Mouse (Mus musculus): ENCODE data around the gene E130116L18Rik. TPM values are rescaled to one million over a fixed set of nuclear protein-coding genes. Genes with fewer than 3 reads are reported as not detected.
A peak's percentile ranks its signal among the peaks of the same experiment; 100 is the strongest.

Gene E130116L18Rik
- polyA plus RNA-seq (2012): not detected in 2 replicates

- Histone ChIP-seq H3K36me3 (ENCODE audit: control insufficient read depth) (no peaks in the 10 kb centered on the region), H3K4me1 (ENCODE audit: control insufficient read depth) (peaks cover 5% of the 10 kb centered on the region), H3K27me3 (ENCODE audit: control insufficient read depth) (peaks cover 32% of the 10 kb centered on the region), H3K4me3 (replicated peaks) (peak within 1 kb of the TSS; percentile 59), H3K9me3 (ENCODE audit: control insufficient read depth, low read length) (peaks cover 3% of the 10 kb centered on the region; the same call in 1 of the 2 replicates)
- TF ChIP-seq TAL1 (IDR thresholded peaks at IDR 0.05; ENCODE audit: low read length) (no peak), GATA1 (IDR thresholded peaks at IDR 0.05; ENCODE audit: low read length) (no peak)
Measured at GRCm38 (mm10) chr5:25222752-25223702, at the start of gene E130116L18Rik. E130116L18Rik (minus strand) TSS chr5:25223153.

- H3K36me3 ChIP-seq (ENCODE audit: control insufficient read depth): peaks cover 34% of the 10 kb centered on the region
- H3K4me1 ChIP-seq (ENCODE audit: control insufficient read depth): no peaks in the 10 kb centered on the region
- no peak for TF ChIP-seq TAL1 (IDR thresholded peaks at IDR 0.05; ENCODE audit: low read length)
- no peak for TF ChIP-seq GATA1 (IDR thresholded peaks at IDR 0.05; ENCODE audit: low read length)
- H3K4me3 ChIP-seq (replicated peaks): no peak overlapping the region
- no peaks in the 10 kb centered on the region for H3K27me3 ChIP-seq (ENCODE audit: control insufficient read depth)
- no peaks in the 10 kb centered on the region for H3K9me3 ChIP-seq (ENCODE audit: control insufficient read depth, low read length)
Measured at GRCm38 (mm10) chr5:25268258-25268888, 45.4 kb upstream of the E130116L18Rik start.

GRCm38 (mm10) chr5:25262266-25262665, 39.3 kb upstream of the E130116L18Rik start:
- Histone ChIP-seq H3K4me1 (ENCODE audit: control insufficient read depth) (no peaks in the 10 kb centered on the region), H3K9me3 (ENCODE audit: control insufficient read depth, low read length) (no peaks in the 10 kb centered on the region), H3K4me3 (replicated peaks) (no peak overlapping the region), H3K27me3 (ENCODE audit: control insufficient read depth) (no peaks in the 10 kb centered on the region), H3K36me3 (ENCODE audit: control insufficient read depth) (peaks cover 6% of the 10 kb centered on the region; the same call in 1 of the 2 replicates)
- TF ChIP-seq GATA1 (IDR thresholded peaks at IDR 0.05; ENCODE audit: low read length): no peak
- no peak for TF ChIP-seq TAL1 (IDR thresholded peaks at IDR 0.05; ENCODE audit: low read length)

- no peaks in the 10 kb centered on the region for H3K4me1 ChIP-seq (ENCODE audit: control insufficient read depth)
- H3K4me3 ChIP-seq (replicated peaks): no peak overlapping the region
- H3K27me3 ChIP-seq (ENCODE audit: control insufficient read depth): no peaks in the 10 kb centered on the region
- H3K36me3 ChIP-seq (ENCODE audit: control insufficient read depth): peaks cover 4% of the 10 kb centered on the region; the same call in 1 of the 2 replicates
- TF ChIP-seq GATA1 (IDR thresholded peaks at IDR 0.05; ENCODE audit: low read length) (no peak), TAL1 (IDR thresholded peaks at IDR 0.05; ENCODE audit: low read length) (no peak)
- H3K9me3 ChIP-seq (ENCODE audit: control insufficient read depth, low read length): no peaks in the 10 kb centered on the region
Measured at GRCm38 (mm10) chr5:25261452-25261851, 38.5 kb upstream of the E130116L18Rik start.

GRCm38 (mm10) chr5:25256686-25257085, 33.7 kb upstream of the E130116L18Rik start:
- no peaks in the 10 kb centered on the region for H3K27me3 ChIP-seq (ENCODE audit: control insufficient read depth)
- H3K9me3 ChIP-seq (ENCODE audit: control insufficient read depth, low read length): no peaks in the 10 kb centered on the region
- H3K4me3 ChIP-seq (replicated peaks): no peak overlapping the region
- no peaks in the 10 kb centered on the region for H3K4me1 ChIP-seq (ENCODE audit: control insufficient read depth)
- peaks cover 6% of the 10 kb centered on the region; the same call in 1 of the 2 replicates for H3K36me3 ChIP-seq (ENCODE audit: control insufficient read depth)
- no peak for TF ChIP-seq TAL1 (IDR thresholded peaks at IDR 0.05; ENCODE audit: low read length)
- no peak for TF ChIP-seq GATA1 (IDR thresholded peaks at IDR 0.05; ENCODE audit: low read length)

GRCm38 (mm10) chr5:25254491-25254890, 31.5 kb upstream of the E130116L18Rik start:
- Histone ChIP-seq H3K9me3 (ENCODE audit: control insufficient read depth, low read length) (no peaks in the 10 kb centered on the region), H3K4me3 (replicated peaks) (no peak overlapping the region), H3K27me3 (ENCODE audit: control insufficient read depth) (no peaks in the 10 kb centered on the region), H3K36me3 (ENCODE audit: control insufficient read depth) (peaks cover 6% of the 10 kb centered on the region; the same call in 1 of the 2 replicates), H3K4me1 (ENCODE audit: control insufficient read depth) (no peaks in the 10 kb centered on the region)
- TF ChIP-seq GATA1 (IDR thresholded peaks at IDR 0.05; ENCODE audit: low read length) (no peak), TAL1 (IDR thresholded peaks at IDR 0.05; ENCODE audit: low read length) (no peak)

- H3K4me3 ChIP-seq (replicated peaks): no peak overlapping the region
- peaks cover 6% of the 10 kb centered on the region; the same call in 1 of the 2 replicates for H3K36me3 ChIP-seq (ENCODE audit: control insufficient read depth)
- no peaks in the 10 kb centered on the region for H3K9me3 ChIP-seq (ENCODE audit: control insufficient read depth, low read length)
- TF ChIP-seq TAL1 (IDR thresholded peaks at IDR 0.05; ENCODE audit: low read length) (no peak), GATA1 (IDR thresholded peaks at IDR 0.05; ENCODE audit: low read length) (no peak)
- H3K27me3 ChIP-seq (ENCODE audit: control insufficient read depth): no peaks in the 10 kb centered on the region
- H3K4me1 ChIP-seq (ENCODE audit: control insufficient read depth): no peaks in the 10 kb centered on the region
Measured at GRCm38 (mm10) chr5:25252825-25253544, 30.0 kb upstream of the E130116L18Rik start.

GRCm38 (mm10) chr5:25252423-25252822, 29.5 kb upstream of the E130116L18Rik start:
- Histone ChIP-seq H3K9me3 (ENCODE audit: control insufficient read depth, low read length) (no peaks in the 10 kb centered on the region), H3K4me1 (ENCODE audit: control insufficient read depth) (no peaks in the 10 kb centered on the region), H3K27me3 (ENCODE audit: control insufficient read depth) (no peaks in the 10 kb centered on the region), H3K36me3 (ENCODE audit: control insufficient read depth) (peaks cover 6% of the 10 kb centered on the region; the same call in 1 of the 2 replicates), H3K4me3 (replicated peaks) (no peak overlapping the region)
- TF ChIP-seq GATA1 (IDR thresholded peaks at IDR 0.05; ENCODE audit: low read length) (no peak), TAL1 (IDR thresholded peaks at IDR 0.05; ENCODE audit: low read length) (no peak)
